Mouse (Mus musculus) right cerebral cortex, postnatal 36 days (tissue): ENCODE data around the gene Olfr957.
A peak's percentile ranks its signal among the peaks of the same experiment; 100 is the strongest.

Experiments
- DNase-seq, 2 experiments: peaks; one replicate each; pipeline ENCODE4 v3.0.0; 2022; ENCODE audit warnings: low spot score in 2 of 2, mixed read lengths in 1 of 2

Olfr957 gene

GRCm38 (mm10) chr9:39515531-39515930 is at the start of gene Olfr957:
Olfr957 (minus strand) TSS chr9:39515809.
- no peak for DNase-seq

GRCm38 (mm10) chr9:39558349-39558647 is 42.7 kb upstream of the Olfr957 start:
- no peak for DNase-seq

- no peak for DNase-seq
These were observed 42.1 kb upstream of the Olfr957 start for GRCm38 (mm10) chr9:39557529-39558348.

GRCm38 (mm10) chr9:39553946-39554345 is 38.3 kb upstream of the Olfr957 start, which contains the start of gene Olfr958:
Olfr958 (minus strand) TSS chr9:39554054.
- no peak for DNase-seq

- no peak for DNase-seq
These were observed 35.2 kb upstream of the Olfr957 start for GRCm38 (mm10) chr9:39550806-39551205.

GRCm38 (mm10) chr9:39523616-39524285 is 8.1 kb upstream of the Olfr957 start:
- no peak for DNase-seq

- no peak for DNase-seq
These were observed 3.0 kb upstream of the Olfr957 start for GRCm38 (mm10) chr9:39518595-39518994.

GRCm38 (mm10) chr9:39509412-39509811 is 6.2 kb downstream of the Olfr957 start:
- no peak for DNase-seq

- peak; percentile 15 to 34 for DNase-seq
These were observed 6.6 kb downstream of the Olfr957 start for GRCm38 (mm10) chr9:39508998-39509397.

- no peak for DNase-seq
These were observed 21.7 kb downstream of the Olfr957 start, which contains the start of gene Olfr44 for GRCm38 (mm10) chr9:39493895-39494294. Olfr44 (minus strand) TSS chr9:39493995.

GRCm38 (mm10) chr9:39471844-39472243 is 43.8 kb downstream of the Olfr957 start, which contains the start of gene Olfr955:
Olfr955 (minus strand) TSS chr9:39471944.
- no peak for DNase-seq
